Mouse (Mus musculus) monocyte, adult 2 months (primary cell): ENCODE data around the gene Tcap.

ENCODE experiments used
- DNase-seq, 2 experiments: peaks; one replicate each; pipeline ENCODE4 v3.0.0; 2022; ENCODE audit warnings: low spot score in 2 of 2, low read depth in 1 of 2

Gene Tcap

DNA sequence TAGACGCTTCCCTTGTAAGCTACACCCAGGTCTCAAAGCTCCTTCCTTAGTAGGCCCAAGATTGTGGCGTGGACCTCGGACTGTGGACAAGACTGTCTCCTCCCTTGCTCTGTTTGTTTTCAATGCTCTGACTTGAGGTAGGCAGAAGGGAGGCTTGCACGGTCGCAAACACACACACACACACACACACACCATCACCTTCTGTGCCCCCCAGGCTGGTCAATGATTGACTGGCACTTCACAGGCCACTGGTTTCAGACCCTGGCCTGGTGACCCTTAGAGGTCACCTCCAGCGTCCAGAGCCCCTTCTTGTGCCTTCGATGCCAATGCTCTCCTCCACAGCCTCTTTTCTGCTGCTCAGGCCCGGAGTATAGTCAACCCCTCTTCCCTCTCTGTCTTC is 25.3 kb downstream of the Tcap start:
- DNase-seq: no peak

DNA sequence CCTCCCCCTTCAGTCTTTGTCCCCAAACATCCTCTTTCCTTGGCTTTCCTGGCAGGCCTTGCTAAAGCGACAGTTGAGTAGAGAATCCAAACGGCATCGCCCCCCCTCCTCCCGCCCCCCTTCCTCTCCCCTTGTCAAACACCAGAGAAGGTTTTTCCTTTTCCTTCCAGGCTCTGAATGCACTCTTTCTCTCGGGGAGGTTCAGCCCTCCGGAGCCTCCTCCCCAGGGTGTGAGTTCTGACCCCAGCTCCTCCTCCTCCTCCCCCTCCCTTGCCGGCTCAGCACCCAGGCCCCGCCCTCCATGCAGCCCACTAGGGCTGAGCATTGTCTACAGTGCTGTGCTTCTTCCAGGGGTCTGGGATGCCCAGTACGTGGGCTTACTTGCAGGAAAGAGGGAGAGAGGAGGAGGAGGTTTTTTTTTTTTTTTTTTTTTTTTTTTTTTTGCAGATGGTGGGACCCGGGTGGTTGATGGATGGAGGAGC is 25.8 kb downstream of the Tcap start:
- no peak for DNase-seq

GRCm38 (mm10) chr11:98412273-98412796 is 28.7 kb downstream of the Tcap start, which contains the start of gene Erbb2:
Gene Erbb2, plus strand, starts transcription at chr11:98412470.
- no peak for DNase-seq

DNA sequence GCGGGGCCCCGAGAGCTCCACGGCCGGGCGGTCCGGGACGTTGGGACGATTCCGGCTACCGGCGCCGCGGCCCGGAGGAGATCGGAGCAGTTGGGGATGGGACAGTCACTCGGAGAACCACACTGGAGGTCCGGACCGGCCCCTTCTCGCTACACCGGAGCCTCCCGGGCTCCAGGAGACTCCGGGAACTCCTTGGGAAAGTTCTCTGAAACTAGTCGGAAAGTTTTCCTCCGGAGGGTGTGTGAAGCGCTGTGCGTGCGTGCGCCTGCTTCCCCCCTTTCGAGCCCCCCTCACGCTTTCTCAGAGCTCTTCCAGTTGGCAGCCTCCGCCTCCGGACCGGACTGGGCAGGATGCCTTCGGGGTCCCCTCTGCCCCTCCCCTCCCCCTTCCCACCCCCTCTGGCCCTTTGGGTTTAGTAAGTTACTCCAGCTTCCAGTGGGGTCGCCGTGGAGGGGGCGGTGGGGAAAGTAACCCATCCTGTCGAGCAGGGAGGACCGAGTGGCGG is 29.2 kb downstream of the Tcap start:
- no peak for DNase-seq

DNA sequence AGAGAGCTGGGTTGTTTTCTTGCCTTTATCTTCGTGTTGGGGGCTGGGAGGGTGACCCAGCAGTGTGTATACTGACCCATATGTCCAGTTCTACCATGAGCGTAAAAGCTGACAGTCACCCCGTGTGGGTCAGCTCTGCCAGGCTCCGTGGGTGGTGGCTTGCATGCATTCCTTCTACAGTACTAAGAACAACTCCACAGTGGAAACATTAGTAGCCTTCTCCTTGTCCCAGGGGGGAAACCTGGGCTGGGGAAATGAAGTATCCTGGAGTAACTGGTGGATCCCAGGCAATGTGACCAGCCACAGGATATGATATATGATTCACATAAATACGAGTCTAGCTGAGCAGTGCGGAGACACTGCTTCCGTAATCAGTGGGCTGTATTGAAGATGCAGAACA is 30.1 kb downstream of the Tcap start:
- no peak for DNase-seq

DNA sequence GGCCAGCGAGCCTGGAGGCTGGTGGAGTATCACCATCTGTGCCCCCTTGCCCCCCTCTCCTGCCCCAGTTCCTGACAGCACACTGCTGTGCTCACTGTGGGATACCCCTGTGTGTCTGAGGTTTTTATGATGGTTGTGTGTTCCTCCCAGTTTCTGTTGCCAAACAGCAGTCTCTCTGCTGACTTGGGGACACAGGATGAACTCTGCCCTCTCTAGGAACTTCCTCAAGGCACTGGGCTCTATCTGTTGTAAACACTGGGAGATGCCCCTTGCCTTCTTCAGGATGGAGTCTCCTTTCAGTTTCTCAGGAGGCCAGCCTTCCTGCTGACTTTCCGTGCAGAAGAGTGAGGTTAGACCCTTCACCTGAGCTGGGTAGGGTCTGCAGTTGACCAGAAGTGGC is 30.6 kb downstream of the Tcap start:
- DNase-seq: no peak

- no peak for DNase-seq
Observed at GRCm38 (mm10) chr11:98417074-98417473, 33.5 kb downstream of the Tcap start.

- no peak for DNase-seq
Observed at GRCm38 (mm10) chr11:98418273-98418672, 34.7 kb downstream of the Tcap start.

GRCm38 (mm10) chr11:98418939-98419547 is 35.4 kb downstream of the Tcap start:
- no peak for DNase-seq

DNA sequence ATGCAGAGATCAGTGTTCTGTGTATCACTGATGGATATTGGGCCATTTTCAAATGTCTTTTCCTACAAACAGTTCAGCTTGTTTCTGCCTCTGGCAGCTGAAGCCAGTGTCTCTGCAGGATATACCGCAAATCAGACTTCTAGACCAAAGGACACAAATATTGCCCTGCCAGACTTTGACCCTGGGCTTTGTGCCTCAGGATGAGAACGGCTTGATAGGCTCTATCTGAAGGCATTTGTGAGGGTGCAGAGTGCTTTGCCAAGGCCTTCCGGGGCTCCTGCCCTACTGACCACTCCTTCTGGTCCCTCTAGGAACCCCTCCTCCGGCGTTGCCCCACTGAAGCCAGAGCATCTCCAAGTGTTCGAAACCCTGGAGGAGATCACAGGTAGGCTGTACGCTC is 43.0 kb downstream of the Tcap start:
- no peak for DNase-seq

- no peak for DNase-seq
Observed at GRCm38 (mm10) chr11:98428436-98428835, 44.8 kb downstream of the Tcap start.

- DNase-seq: no peak
Observed at GRCm38 (mm10) chr11:98431743-98432502, 48.3 kb downstream of the Tcap start.
